Mouse (Mus musculus): ENCODE data around the gene Gcnt4. TPM values are rescaled to one million over a fixed set of nuclear protein-coding genes. Genes with fewer than 3 reads are reported as not detected.
A peak's percentile ranks its signal among the peaks of the same experiment; 100 is the strongest.
"Not testable (repeated sequence)": the region's sequence is repeated elsewhere in the genome, so short reads cannot be mapped to it uniquely, and the experiment has no call there.

Gene Gcnt4
- polyA plus RNA-seq, 1 experiment from 2014 or later = 0.81 TPM

GRCm38 (mm10) chr13:96928432-96929039 lies 4.0 kb downstream of the Gcnt4 start:
- peaks cover 49% of the 10 kb centered on the region for H3K27me3 ChIP-seq (ENCODE audit: low read depth, poor library complexity, severe bottlenecking)
- H3K4me1 ChIP-seq = peaks cover 33% of the 10 kb centered on the region
- peak overlapping the region; percentile 14; the same call in 1 of the 2 replicates for H3K27ac ChIP-seq (replicated peaks)
- H3K9me3 ChIP-seq (replicated peaks) = no peaks in the 10 kb centered on the region
- no peaks in the 10 kb centered on the region for H3K36me3 ChIP-seq
- WGBS = 30% methylated on average over 8 of the region's 8 CpGs
- peak; percentile 57 for DNase-seq (ENCODE audit: low spot score)
- no peak overlapping the region for H3K4me3 ChIP-seq

DNA sequence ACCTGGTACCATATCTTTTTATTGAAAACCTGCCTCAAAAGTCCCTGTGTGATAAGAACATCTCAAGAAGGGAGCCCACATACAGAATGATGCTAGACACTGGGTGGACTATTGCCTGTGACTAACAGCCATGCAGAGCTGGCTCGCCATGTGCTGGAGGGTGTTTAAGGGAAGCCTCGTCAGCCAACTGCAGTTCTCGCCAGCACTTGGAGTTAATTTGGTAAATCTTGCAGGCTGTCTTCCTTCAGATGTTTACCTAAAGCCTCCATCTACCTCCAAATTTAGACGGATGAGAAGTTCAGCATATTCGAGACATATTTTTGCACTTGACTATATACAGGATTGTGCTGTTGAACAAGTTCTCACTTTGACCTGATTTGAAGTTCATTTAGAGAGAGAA lies 8.3 kb downstream of the Gcnt4 start:
- DNase-seq (ENCODE audit: low spot score) = no peak
- 87% methylated on average over 5 of the region's 5 CpGs for WGBS
- H3K27me3 ChIP-seq (ENCODE audit: low read depth, poor library complexity, severe bottlenecking) = peaks cover 8% of the 10 kb centered on the region; the same call in 1 of the 2 replicates
- H3K27ac ChIP-seq (replicated peaks) = no peak overlapping the region
- H3K4me3 ChIP-seq = no peak overlapping the region
- no peaks in the 10 kb centered on the region for H3K36me3 ChIP-seq
- peaks cover 19% of the 10 kb centered on the region for H3K4me1 ChIP-seq
- no peaks in the 10 kb centered on the region for H3K9me3 ChIP-seq (replicated peaks)

DNA sequence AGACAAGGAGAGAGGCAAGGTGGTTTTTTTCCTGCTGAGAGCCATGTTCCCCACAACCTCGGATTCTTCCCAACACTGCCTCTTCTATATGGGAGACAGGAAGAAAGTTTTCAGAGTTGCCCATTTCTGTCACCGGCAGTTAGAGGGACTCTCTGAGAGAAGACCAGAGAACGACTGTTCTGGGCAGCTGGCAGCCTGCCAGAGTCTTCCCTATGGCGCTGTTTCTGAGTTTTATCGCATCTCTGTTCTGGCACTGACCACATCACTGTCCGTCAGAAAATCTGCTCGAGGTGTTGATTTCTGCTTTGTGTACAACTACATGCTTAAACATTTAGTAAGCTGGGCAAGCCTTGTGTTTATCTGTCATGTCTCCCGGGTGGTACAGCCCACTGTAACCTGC lies 8.9 kb downstream of the Gcnt4 start:
- Histone ChIP-seq H3K27me3 (ENCODE audit: low read depth, poor library complexity, severe bottlenecking) (peaks cover 2% of the 10 kb centered on the region; the same call in 1 of the 2 replicates), H3K36me3 (no peaks in the 10 kb centered on the region), H3K27ac (replicated peaks) (no peak overlapping the region), H3K4me1 (peaks cover 14% of the 10 kb centered on the region), H3K9me3 (replicated peaks) (no peaks in the 10 kb centered on the region), H3K4me3 (no peak overlapping the region)
- 86% methylated on average over 8 of the region's 8 CpGs for WGBS
- DNase-seq (ENCODE audit: low spot score) = no peak

GRCm38 (mm10) chr13:96936173-96936777 lies 11.8 kb downstream of the Gcnt4 start:
- Histone ChIP-seq H3K36me3 (no peaks in the 10 kb centered on the region), H3K27ac (replicated peaks) (no peak overlapping the region), H3K4me1 (no peaks in the 10 kb centered on the region), H3K4me3 (no peak overlapping the region), H3K9me3 (replicated peaks) (no peaks in the 10 kb centered on the region), H3K27me3 (ENCODE audit: low read depth, poor library complexity, severe bottlenecking) (no peaks in the 10 kb centered on the region)
- DNase-seq (ENCODE audit: low spot score) = no peak
- WGBS = 77% methylated on average over 6 of the region's 6 CpGs

- WGBS = 84% methylated on average over 10 of the region's 10 CpGs
- H3K27ac ChIP-seq (replicated peaks) = no peak overlapping the region
- no peak overlapping the region for H3K4me3 ChIP-seq
- no peaks in the 10 kb centered on the region for H3K9me3 ChIP-seq (replicated peaks)
- H3K4me1 ChIP-seq = no peaks in the 10 kb centered on the region
- no peaks in the 10 kb centered on the region for H3K36me3 ChIP-seq
- H3K27me3 ChIP-seq (ENCODE audit: low read depth, poor library complexity, severe bottlenecking) = no peaks in the 10 kb centered on the region
- DNase-seq (ENCODE audit: low spot score) = no peak
Observed at GRCm38 (mm10) chr13:96937059-96937558, 12.6 kb downstream of the Gcnt4 start.

DNA sequence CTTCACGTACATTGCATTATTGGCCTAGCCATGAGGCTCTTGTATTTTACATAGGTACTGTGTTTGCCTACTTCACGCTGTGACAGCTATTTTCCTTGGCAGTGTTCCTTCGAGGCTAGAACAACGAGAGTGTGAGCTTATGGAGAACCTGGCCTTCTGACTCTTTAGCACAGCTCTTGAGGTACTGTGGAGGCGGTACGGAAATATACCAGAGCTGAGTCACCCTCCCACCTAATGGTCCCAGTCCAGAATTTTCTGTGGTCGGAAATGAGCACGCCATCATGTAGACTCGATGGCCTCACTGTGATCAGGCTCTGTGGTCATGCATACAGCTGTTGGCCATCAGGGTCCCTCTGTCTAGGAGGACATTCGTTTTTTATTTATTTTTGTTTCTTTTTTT lies 15.2 kb downstream of the Gcnt4 start:
- Histone ChIP-seq H3K27me3 (ENCODE audit: low read depth, poor library complexity, severe bottlenecking) (no peaks in the 10 kb centered on the region), H3K4me1 (no peaks in the 10 kb centered on the region), H3K4me3 (no peak overlapping the region), H3K36me3 (no peaks in the 10 kb centered on the region), H3K9me3 (replicated peaks) (no peaks in the 10 kb centered on the region), H3K27ac (replicated peaks) (no peak overlapping the region)
- 93% methylated on average over 10 of the region's 10 CpGs for WGBS
- no peak for DNase-seq (ENCODE audit: low spot score)

GRCm38 (mm10) chr13:96941481-96941880 lies 17.0 kb downstream of the Gcnt4 start:
- WGBS = 86% methylated on average over 11 of the region's 11 CpGs
- not testable (repeated sequence) for H3K27ac ChIP-seq (replicated peaks); DNase-seq (ENCODE audit: low spot score); H3K36me3 ChIP-seq; H3K9me3 ChIP-seq (replicated peaks); H3K27me3 ChIP-seq (ENCODE audit: low read depth, poor library complexity, severe bottlenecking); H3K4me1 ChIP-seq; H3K4me3 ChIP-seq

GRCm38 (mm10) chr13:96943571-96943970 lies 19.1 kb downstream of the Gcnt4 start:
- Histone ChIP-seq H3K9me3 (replicated peaks) (no peaks in the 10 kb centered on the region), H3K36me3 (no peaks in the 10 kb centered on the region), H3K4me1 (no peaks in the 10 kb centered on the region), H3K4me3 (no peak overlapping the region), H3K27me3 (ENCODE audit: low read depth, poor library complexity, severe bottlenecking) (no peaks in the 10 kb centered on the region), H3K27ac (replicated peaks) (no peak overlapping the region)
- WGBS = 70% methylated on average over 3 of the region's 3 CpGs
- DNase-seq (ENCODE audit: low spot score) = no peak

GRCm38 (mm10) chr13:96945748-96946147 lies 21.3 kb downstream of the Gcnt4 start:
- Histone ChIP-seq H3K4me1 (no peaks in the 10 kb centered on the region), H3K27me3 (ENCODE audit: low read depth, poor library complexity, severe bottlenecking) (no peaks in the 10 kb centered on the region), H3K27ac (replicated peaks) (no peak overlapping the region), H3K36me3 (no peaks in the 10 kb centered on the region), H3K9me3 (replicated peaks) (0 out of 2 replicates have a peak, but pooled peaks cover 3% of the 10 kb centered on the region), H3K4me3 (no peak overlapping the region)
- no peak for DNase-seq (ENCODE audit: low spot score)
- WGBS = 92% methylated on average over 4 of the region's 4 CpGs

- no peak for DNase-seq (ENCODE audit: low spot score)
- no peak overlapping the region for H3K27ac ChIP-seq (replicated peaks)
- H3K4me3 ChIP-seq = no peak overlapping the region
- H3K9me3 ChIP-seq (replicated peaks) = 0 out of 2 replicates have a peak, but pooled peaks cover 3% of the 10 kb centered on the region
- 92% methylated on average over 7 of the region's 7 CpGs for WGBS
- no peaks in the 10 kb centered on the region for H3K36me3 ChIP-seq
- no peaks in the 10 kb centered on the region for H3K4me1 ChIP-seq
- H3K27me3 ChIP-seq (ENCODE audit: low read depth, poor library complexity, severe bottlenecking) = no peaks in the 10 kb centered on the region
Observed at GRCm38 (mm10) chr13:96947722-96948121, 23.2 kb downstream of the Gcnt4 start.

DNA sequence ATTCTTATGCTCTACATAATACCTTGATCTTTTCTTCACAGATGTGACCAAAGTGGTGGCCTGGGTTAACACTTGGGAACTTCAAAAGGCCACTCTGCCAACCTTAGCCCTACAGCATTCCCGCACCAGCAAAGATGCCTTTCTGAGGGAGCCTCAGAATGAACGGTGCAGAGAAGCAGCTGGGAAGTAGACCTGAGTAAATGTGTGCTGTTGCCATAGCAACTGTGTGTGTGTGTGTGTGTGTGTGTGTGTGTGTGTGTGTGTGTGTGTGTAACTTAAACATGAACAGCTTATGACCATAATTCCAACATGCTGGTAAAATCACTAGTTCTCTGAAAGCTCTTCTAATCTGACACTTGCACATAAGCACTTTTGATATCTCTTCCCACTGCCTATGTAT lies 27.4 kb downstream of the Gcnt4 start:
- Histone ChIP-seq H3K4me3 (no peak overlapping the region), H3K4me1 (no peaks in the 10 kb centered on the region), H3K27ac (replicated peaks) (no peak overlapping the region), H3K36me3 (no peaks in the 10 kb centered on the region), H3K9me3 (replicated peaks) (0 out of 2 replicates have a peak, but pooled peaks cover 3% of the 10 kb centered on the region), H3K27me3 (ENCODE audit: low read depth, poor library complexity, severe bottlenecking) (no peaks in the 10 kb centered on the region)
- DNase-seq (ENCODE audit: low spot score) = no peak
- WGBS = 76% methylated on average over 2 of the region's 2 CpGs

GRCm38 (mm10) chr13:96956466-96956865 lies 32.0 kb downstream of the Gcnt4 start:
- H3K9me3 ChIP-seq (replicated peaks) = no peaks in the 10 kb centered on the region
- 93% methylated on average over 6 of the region's 6 CpGs for WGBS
- no peak overlapping the region for H3K4me3 ChIP-seq
- DNase-seq (ENCODE audit: low spot score) = no peak
- H3K27me3 ChIP-seq (ENCODE audit: low read depth, poor library complexity, severe bottlenecking) = no peaks in the 10 kb centered on the region
- H3K36me3 ChIP-seq = no peaks in the 10 kb centered on the region
- H3K4me1 ChIP-seq = no peaks in the 10 kb centered on the region
- H3K27ac ChIP-seq (replicated peaks) = no peak overlapping the region

GRCm38 (mm10) chr13:96960019-96960418 lies 35.5 kb downstream of the Gcnt4 start:
- Histone ChIP-seq H3K27me3 (ENCODE audit: low read depth, poor library complexity, severe bottlenecking) (no peaks in the 10 kb centered on the region), H3K27ac (replicated peaks) (no peak overlapping the region), H3K4me1 (no peaks in the 10 kb centered on the region), H3K36me3 (no peaks in the 10 kb centered on the region), H3K9me3 (replicated peaks) (no peaks in the 10 kb centered on the region), H3K4me3 (no peak overlapping the region)
- DNase-seq (ENCODE audit: low spot score) = no peak
- WGBS = 100% methylated on average over 1 of the region's 1 CpGs
